Mouse (Mus musculus) forebrain, embryonic 14.5 days (tissue): Measurements from ENCODE around the gene Abhd14b. TPM values are rescaled to one million over a fixed set of nuclear protein-coding genes. Genes with fewer than 3 reads are reported as not detected.

ENCODE experiments used
- ATAC-seq: fragments of 200-750 bp; cut with Nextera tagmentation; 2 replicates; pipeline ENCODE4 v1.8.0; 2017; ENCODE audit warnings: mild to moderate bottlenecking, moderate library complexity
- DNase-seq: peaks from one replicate; pipeline ENCODE4 v3.0.0-alpha.2; 2015; ENCODE audit warnings: low spot score
- H3K27ac ChIP-seq: fragments of 300-500 bp; sonication (generic); 2 replicates; pipeline ENCODE4 v1.5.1; 2014; ENCODE audit warnings: low read depth, mild to moderate bottlenecking, control low read depth, low read length, moderate library complexity
- H3K27me3 ChIP-seq: fragments of 300-500 bp; sonication (generic); replicated peaks from 2 replicates; pipeline ENCODE4 v1.6.1; 2014; ENCODE audit warnings: low read length, control low read depth, mixed read lengths; ENCODE audit not compliant: control insufficient read depth, insufficient read depth
- H3K36me3 ChIP-seq: fragments of 300-500 bp; sonication (generic); 2 replicates; pipeline ENCODE4 v1.6.1; 2014; ENCODE audit warnings: low read length, control low read depth; ENCODE audit not compliant: control insufficient read depth, insufficient read depth
- H3K4me1 ChIP-seq: fragments of 300-500 bp; sonication (generic); 2 replicates; pipeline ENCODE4 v1.6.1; 2014; ENCODE audit warnings: antibody characterized with exemption, low read length, control low read depth; ENCODE audit not compliant: control insufficient read depth, insufficient read depth
- H3K4me2 ChIP-seq: fragments of 300-500 bp; sonication (generic); 2 replicates; pipeline ENCODE4 v1.6.1; 2014; ENCODE audit warnings: mild to moderate bottlenecking, control low read depth, low read length
- H3K4me3 ChIP-seq: fragments of 300-500 bp; sonication (generic); 2 replicates; pipeline ENCODE4 v1.5.1; 2014; ENCODE audit warnings: low read depth, low read length, control low read depth
- H3K9ac ChIP-seq: fragments of 300-500 bp; sonication (generic); 2 replicates; pipeline ENCODE4 v1.6.1; 2014; ENCODE audit warnings: mild to moderate bottlenecking, low read length, control low read depth, moderate library complexity
- H3K9me3 ChIP-seq: fragments of 300-500 bp; sonication (generic); replicated peaks from 2 replicates; pipeline ENCODE4 v1.6.1; 2016; ENCODE audit warnings: low read length, control low read depth, mixed read lengths; ENCODE audit not compliant: control insufficient read depth
- WGBS: fragments of 180-500 bp; shearing (Covaris S2); extraction: QIAGEN DNeasy Blood & Tissue Kit; methylation state at CpG from one replicate; pipeline ENCODE4 v1.1.7; 2014; 5-methylcytosine and 5-hydroxymethylcytosine counted together
- polyA plus RNA-seq: library from polyadenylated mRNA; unstranded; fragments of >200 nt; fragmentation: Nextera tagmentation; extraction: Ambion mirVana; gene quantifications from 2 replicates; pipeline ENCODE4 v1.2.1, GENCODE M21; 2014

Abhd14b gene
- polyA plus RNA-seq, 1 experiment from 2014 or later: 5.5 TPM

GRCm38 (mm10) chr9:106475046-106475445, 27.8 kb downstream of the Abhd14b start:
- no peak for DNase-seq

DNA sequence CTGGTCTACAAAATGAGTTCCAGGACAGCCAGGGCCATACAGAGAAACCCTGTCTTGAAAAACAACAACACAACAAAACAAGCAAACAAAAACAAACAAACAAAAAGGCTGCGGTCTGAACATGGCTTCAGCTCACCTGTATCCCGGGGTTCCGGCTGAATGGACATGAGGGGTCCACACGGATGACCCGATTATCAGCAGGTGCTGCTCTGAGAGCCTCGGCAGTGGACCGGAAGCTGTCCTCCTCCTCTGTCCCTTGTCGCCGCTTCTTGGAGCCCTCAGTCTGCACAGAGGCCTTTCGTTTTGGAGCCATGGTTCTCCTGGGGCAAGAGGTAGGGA, 28.4 kb downstream of the Abhd14b start, which contains the start of gene Rrp9:
Rrp9 (plus strand) TSS at position 301 of the 339 bp plus-strand sequence.
- Histone ChIP-seq H3K9me3 (no peaks in the 10 kb centered on the region), H3K36me3 (peaks cover 10% of the 10 kb centered on the region), H3K4me3 (no peak within 1 kb of the TSS), H3K4me2 (peak within 1 kb of the TSS; percentile 33), H3K9ac (no peak within 1 kb of the TSS), H3K4me1 (peaks cover 7% of the 10 kb centered on the region; the same call in 1 of the 2 replicates), H3K27ac (no peak within 1 kb of the TSS), H3K27me3 (no peaks in the 10 kb centered on the region)
- WGBS: 88% methylated on average over 10 of the region's 10 CpGs
- DNase-seq: no peak
- no peak for ATAC-seq

More at GRCm38 (mm10) chr9:106475046-106475445, 27.8 kb downstream of the Abhd14b start:
- Histone ChIP-seq H3K4me1 (peaks cover 7% of the 10 kb centered on the region; the same call in 1 of the 2 replicates), H3K36me3 (peaks cover 4% of the 10 kb centered on the region; the same call in 1 of the 2 replicates), H3K27me3 (no peaks in the 10 kb centered on the region), H3K4me3 (no peak overlapping the region), H3K9me3 (no peaks in the 10 kb centered on the region), H3K9ac (no peak overlapping the region), H3K27ac (no peak overlapping the region), H3K4me2 (no peak overlapping the region)
- no peak for ATAC-seq
- 61% methylated on average over 7 of the region's 7 CpGs for WGBS

GRCm38 (mm10) chr9:106476002-106476923, 29.0 kb downstream of the Abhd14b start:
- H3K9me3 ChIP-seq: no peaks in the 10 kb centered on the region
- 38% methylated on average over 16 of the region's 16 CpGs for WGBS
- DNase-seq (no peak), ATAC-seq (no peak; the same call in 1 of the 2 replicates)
- H3K4me2 ChIP-seq: peak overlapping the region; percentile 33
- no peaks in the 10 kb centered on the region for H3K27me3 ChIP-seq
- H3K4me3 ChIP-seq: no peak overlapping the region
- H3K27ac ChIP-seq: no peak overlapping the region
- H3K4me1 ChIP-seq: peaks cover 7% of the 10 kb centered on the region; the same call in 1 of the 2 replicates
- H3K36me3 ChIP-seq: peaks cover 16% of the 10 kb centered on the region
- no peak overlapping the region for H3K9ac ChIP-seq

DNA sequence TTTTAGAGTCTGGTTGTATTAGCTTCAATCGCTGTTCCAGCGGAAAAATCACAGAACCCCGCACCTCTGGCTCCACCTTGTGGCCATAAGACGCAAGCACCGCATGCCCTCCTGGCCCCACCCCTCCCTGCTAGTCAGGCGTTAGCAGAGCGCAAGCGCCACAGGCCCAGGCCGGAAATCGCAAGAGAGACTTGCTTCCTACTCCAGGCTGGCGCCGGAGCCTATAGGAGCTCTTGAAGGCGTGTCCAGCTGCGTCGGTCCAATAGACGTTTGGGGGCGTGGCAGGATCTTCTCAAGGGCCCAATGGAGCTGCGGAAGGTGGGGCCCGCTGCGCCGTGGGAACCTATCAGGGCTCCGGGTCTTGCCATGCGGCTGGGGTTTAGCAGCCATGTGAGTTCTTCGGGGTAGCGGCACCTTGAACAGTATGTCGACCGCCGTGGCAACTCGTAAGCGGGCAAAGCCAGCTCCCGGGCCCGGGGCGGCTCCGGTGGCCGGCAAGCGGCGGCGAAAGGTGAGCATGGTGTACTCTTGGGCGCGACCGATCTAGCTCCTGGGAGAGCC, 29.7 kb downstream of the Abhd14b start, which contains the start of gene Parp3:
Parp3 (minus strand) TSS at position 26 of the 561 bp plus-strand sequence.
- H3K4me2 ChIP-seq: peak within 1 kb of the TSS; percentile 75
- peak within 1 kb of the TSS; percentile 66 for H3K4me3 ChIP-seq
- under 1% methylated on average over 41 of the region's 41 CpGs for WGBS
- no peaks in the 10 kb centered on the region for H3K9me3 ChIP-seq
- DNase-seq (peak; percentile 100), ATAC-seq (peak; percentile 99)
- no peak within 1 kb of the TSS for H3K27ac ChIP-seq
- peaks cover 7% of the 10 kb centered on the region; the same call in 1 of the 2 replicates for H3K4me1 ChIP-seq
- H3K9ac ChIP-seq: peak within 1 kb of the TSS; percentile 58
- peaks cover 21% of the 10 kb centered on the region for H3K36me3 ChIP-seq
- no peaks in the 10 kb centered on the region for H3K27me3 ChIP-seq

- Histone ChIP-seq H3K27ac (no peak overlapping the region), H3K4me3 (peak overlapping the region; percentile 66), H3K36me3 (peaks cover 24% of the 10 kb centered on the region), H3K27me3 (no peaks in the 10 kb centered on the region), H3K4me2 (peak overlapping the region; percentile 75), H3K9me3 (no peaks in the 10 kb centered on the region), H3K9ac (peak overlapping the region; percentile 58), H3K4me1 (peaks cover 7% of the 10 kb centered on the region; the same call in 1 of the 2 replicates)
- WGBS: 4% methylated on average over 16 of the region's 16 CpGs
- DNase-seq: no peak
- ATAC-seq: no peak; the same call in 1 of the 2 replicates
These were observed 30.4 kb downstream of the Abhd14b start for GRCm38 (mm10) chr9:106477649-106478048.

GRCm38 (mm10) chr9:106478101-106478500, 30.8 kb downstream of the Abhd14b start:
- Histone ChIP-seq H3K36me3 (peaks cover 29% of the 10 kb centered on the region), H3K27me3 (no peaks in the 10 kb centered on the region), H3K4me1 (peaks cover 7% of the 10 kb centered on the region; the same call in 1 of the 2 replicates), H3K27ac (no peak overlapping the region), H3K9ac (peak overlapping the region; percentile 58), H3K4me2 (peak overlapping the region; percentile 75), H3K9me3 (no peaks in the 10 kb centered on the region), H3K4me3 (peak overlapping the region; percentile 66)
- DNase-seq: no peak
- WGBS: 84% methylated on average over 9 of the region's 9 CpGs
- no peak for ATAC-seq

DNA sequence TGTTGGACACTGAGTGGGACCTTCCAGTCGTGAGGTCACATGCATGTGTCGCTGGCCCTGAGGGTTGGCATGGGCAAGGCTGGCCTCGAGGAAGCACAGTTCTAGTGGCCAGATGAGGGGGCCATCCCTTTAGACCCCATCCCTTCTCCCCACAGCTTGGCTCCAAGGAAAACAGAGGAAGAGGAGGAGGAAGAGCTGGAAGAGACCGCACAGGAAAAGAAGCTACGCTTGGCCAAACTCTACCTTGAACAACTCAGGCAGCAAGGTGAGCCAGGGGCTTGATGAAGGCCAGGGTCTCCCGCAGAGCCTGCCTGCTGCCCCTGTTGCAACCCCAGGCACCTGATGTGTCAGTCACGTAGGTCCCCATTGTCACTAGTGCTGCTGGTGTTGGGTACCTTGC, 33.3 kb downstream of the Abhd14b start:
- H3K36me3 ChIP-seq: peaks cover 51% of the 10 kb centered on the region

DNA sequence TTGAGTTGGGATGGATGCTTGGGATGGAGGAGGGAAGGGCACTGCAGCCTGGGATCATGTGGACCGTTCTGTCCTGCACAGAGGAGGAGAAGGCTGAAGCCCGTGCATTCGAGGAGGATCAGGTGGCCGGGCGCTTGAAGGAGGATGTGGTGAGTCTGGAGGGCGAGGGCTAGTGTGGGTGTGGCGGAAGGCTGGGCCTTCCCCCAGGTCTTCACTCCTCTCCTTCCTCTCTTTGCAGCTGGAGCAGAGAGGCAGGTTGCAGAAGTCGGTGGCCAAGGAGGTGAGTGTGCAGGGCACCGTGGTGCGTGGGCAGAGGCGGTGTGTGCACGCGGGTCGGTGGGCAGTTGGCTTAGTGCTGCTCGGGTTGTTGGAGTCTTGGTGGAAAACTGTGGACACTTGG, 33.8 kb downstream of the Abhd14b start:
- 95% methylated on average over 15 of the region's 15 CpGs for WGBS
- Histone ChIP-seq H3K4me1 (peaks cover 7% of the 10 kb centered on the region; the same call in 1 of the 2 replicates), H3K27ac (no peak overlapping the region), H3K4me3 (no peak overlapping the region), H3K36me3 (peaks cover 57% of the 10 kb centered on the region), H3K9me3 (no peaks in the 10 kb centered on the region), H3K9ac (no peak overlapping the region), H3K27me3 (no peaks in the 10 kb centered on the region), H3K4me2 (no peak overlapping the region)
- ATAC-seq (no peak), DNase-seq (no peak)

More for the DNA sequence above, 33.3 kb downstream of the Abhd14b start:
- peaks cover 7% of the 10 kb centered on the region; the same call in 1 of the 2 replicates for H3K4me1 ChIP-seq
- H3K4me3 ChIP-seq: no peak overlapping the region
- no peak overlapping the region for H3K27ac ChIP-seq
- no peak for ATAC-seq
- no peak overlapping the region for H3K4me2 ChIP-seq
- no peaks in the 10 kb centered on the region for H3K27me3 ChIP-seq
- 96% methylated on average over 7 of the region's 7 CpGs for WGBS
- no peaks in the 10 kb centered on the region for H3K9me3 ChIP-seq
- DNase-seq: no peak
- H3K9ac ChIP-seq: no peak overlapping the region
